Mouse (Mus musculus) lung, embryonic 15.5 days (tissue): ENCODE results near the gene Tmem160. TPM values are rescaled to one million over a fixed set of nuclear protein-coding genes. Genes with fewer than 3 reads are reported as not detected.

Source experiments
- ATAC-seq: fragments of 200-750 bp; cut with Nextera tagmentation; 2 replicates; pipeline ENCODE4 v1.8.0; 2017; ENCODE audit warnings: moderate number of reproducible peaks, borderline replicate concordance; ENCODE audit not compliant: low FRiP score, low TSS enrichment; ENCODE audit errors: extremely low read depth
- H3K27ac ChIP-seq: fragments of 300-500 bp; sonication (generic); 2 replicates; pipeline ENCODE4 v1.5.1; 2015; ENCODE audit warnings: moderate library complexity, mild to moderate bottlenecking, inconsistent platforms
- H3K27me3 ChIP-seq: fragments of 300-500 bp; sonication (generic); 2 replicates; pipeline ENCODE4 v1.6.1; 2015; ENCODE audit warnings: inconsistent platforms
- H3K36me3 ChIP-seq: fragments of 300-500 bp; sonication (generic); 2 replicates; pipeline ENCODE4 v1.6.1; 2015; ENCODE audit warnings: inconsistent platforms
- H3K4me1 ChIP-seq: fragments of 300-500 bp; sonication (generic); 2 replicates; pipeline ENCODE4 v1.6.1; 2015; ENCODE audit warnings: inconsistent platforms
- H3K4me2 ChIP-seq: fragments of 300-500 bp; sonication (generic); 2 replicates; pipeline ENCODE4 v1.6.1; 2015; ENCODE audit warnings: inconsistent platforms, mild to moderate bottlenecking, moderate library complexity
- H3K4me3 ChIP-seq: fragments of 300-500 bp; sonication (generic); 2 replicates; pipeline ENCODE4 v1.5.1; 2015; ENCODE audit warnings: mild to moderate bottlenecking, inconsistent platforms
- H3K9ac ChIP-seq: fragments of 300-500 bp; sonication (generic); 2 replicates; pipeline ENCODE4 v1.6.1; 2015; ENCODE audit warnings: inconsistent platforms
- H3K9me3 ChIP-seq: fragments of 300-500 bp; sonication (generic); 2 replicates; pipeline ENCODE4 v1.6.1; 2016; ENCODE audit warnings: inconsistent platforms
- WGBS: fragments of 180-500 bp; shearing (Covaris S2); methylation state at CpG from one replicate; pipeline ENCODE4 v1.1.7; 2015; 5-methylcytosine and 5-hydroxymethylcytosine counted together
- polyA plus RNA-seq: library from polyadenylated mRNA; unstranded; fragments of >200 nt; fragmentation: Nextera tagmentation; extraction: Ambion mirVana; gene quantifications from 2 replicates; pipeline ENCODE4 v1.2.1, GENCODE M21; 2015

The Tmem160 gene
- polyA plus RNA-seq, result 43.2 and 48.5 TPM in 2 replicates

DNA sequence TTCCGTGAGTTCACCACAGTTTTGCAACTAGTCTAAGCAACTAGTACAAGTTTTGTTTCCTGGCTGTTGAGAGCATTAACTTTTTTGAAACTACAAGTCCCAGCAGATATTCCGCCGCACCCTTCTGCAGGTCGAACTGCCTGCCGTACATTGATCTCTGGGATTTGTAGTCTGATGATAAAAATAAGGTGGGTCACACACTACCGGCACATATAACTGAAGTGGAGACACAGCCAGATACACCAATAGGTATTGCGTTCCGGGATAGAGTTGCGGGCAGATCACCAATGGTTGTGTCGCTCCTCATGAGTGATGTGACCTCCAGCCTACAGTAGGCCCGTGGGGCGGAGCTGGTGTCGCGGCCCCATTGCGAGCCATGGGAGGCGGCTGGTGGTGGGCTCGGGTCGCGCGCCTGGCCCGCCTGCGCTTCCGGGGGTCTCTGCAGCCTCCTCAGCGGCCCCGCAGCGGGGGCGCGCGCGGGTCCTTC lies at the start of gene Tmem160:
TSS of gene Tmem160 (plus strand) at position 193 of the 487 bp plus-strand sequence.
- under 1% methylated on average over 30 of the region's 30 CpGs for WGBS
- Histone ChIP-seq H3K9ac (peak within 1 kb of the TSS; percentile 66), H3K36me3 (no peaks in the 10 kb centered on the region), H3K27ac (0 out of 2 replicates have a peak within 1 kb of the TSS, but pooled peaks have one; percentile 15), H3K4me3 (peak within 1 kb of the TSS; percentile 78), H3K9me3 (no peaks in the 10 kb centered on the region), H3K4me2 (peak within 1 kb of the TSS; percentile 91), H3K27me3 (no peaks in the 10 kb centered on the region), H3K4me1 (peaks cover 9% of the 10 kb centered on the region; the same call in 1 of the 2 replicates)
- peak; percentile 98 for ATAC-seq

DNA sequence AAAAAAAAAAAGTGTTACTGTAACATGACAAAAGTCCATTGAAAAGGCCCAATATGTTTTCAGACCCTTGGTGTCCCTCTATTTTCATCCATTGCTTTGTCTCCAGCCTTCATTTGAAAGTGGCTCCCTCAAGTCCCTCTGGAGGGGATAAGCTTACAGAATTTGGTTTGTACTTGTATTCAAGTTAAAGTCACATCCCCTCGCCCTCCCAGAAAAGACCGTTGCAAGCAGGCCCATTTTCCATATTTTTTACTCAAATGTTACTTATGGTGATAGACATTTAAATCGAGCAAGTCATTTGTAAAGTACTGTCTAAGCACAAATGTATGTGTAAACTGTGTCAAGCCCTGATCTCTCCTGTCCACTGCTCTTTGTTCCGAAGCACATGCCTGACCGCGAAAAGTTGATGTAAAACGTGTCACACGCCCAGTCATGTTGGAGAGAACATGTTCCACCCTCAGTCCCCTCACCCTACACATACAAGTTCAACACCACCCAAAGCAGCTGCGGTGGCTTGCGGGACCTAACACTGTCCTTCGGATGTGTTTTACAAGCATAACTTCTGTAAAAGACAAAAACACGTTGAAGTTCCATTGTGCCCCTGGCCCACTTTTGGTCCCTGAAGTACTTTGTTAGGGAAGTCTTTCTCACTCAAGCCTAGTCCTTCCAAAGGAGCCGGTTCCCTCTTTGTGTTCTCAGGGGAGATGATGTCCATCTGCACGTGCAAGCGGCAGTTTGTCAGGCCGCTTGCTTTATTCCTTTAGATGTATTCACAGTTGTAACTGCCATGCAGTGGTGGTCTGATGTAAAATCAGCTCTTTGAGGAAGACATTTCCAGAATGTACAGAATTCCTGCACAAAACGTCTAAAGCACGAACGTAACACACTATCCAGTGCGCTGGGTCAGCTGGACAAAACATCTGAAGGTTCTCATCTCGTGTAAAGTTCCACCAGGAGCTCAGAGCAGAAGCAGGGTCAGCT lies 49.3 kb upstream of the Tmem160 start:
- H3K9me3 ChIP-seq, result no peaks in the 10 kb centered on the region
- 16% methylated on average over 21 of the region's 21 CpGs for WGBS
- H3K4me1 ChIP-seq, result peaks cover 40% of the 10 kb centered on the region
- no peak for ATAC-seq
- H3K27me3 ChIP-seq, result no peaks in the 10 kb centered on the region
- H3K27ac ChIP-seq, result peak overlapping the region; percentile 100
- no peaks in the 10 kb centered on the region for H3K36me3 ChIP-seq
- peak overlapping the region; percentile 100 for H3K9ac ChIP-seq
- peak overlapping the region; percentile 87 for H3K4me3 ChIP-seq
- peak overlapping the region; percentile 82 for H3K4me2 ChIP-seq

DNA sequence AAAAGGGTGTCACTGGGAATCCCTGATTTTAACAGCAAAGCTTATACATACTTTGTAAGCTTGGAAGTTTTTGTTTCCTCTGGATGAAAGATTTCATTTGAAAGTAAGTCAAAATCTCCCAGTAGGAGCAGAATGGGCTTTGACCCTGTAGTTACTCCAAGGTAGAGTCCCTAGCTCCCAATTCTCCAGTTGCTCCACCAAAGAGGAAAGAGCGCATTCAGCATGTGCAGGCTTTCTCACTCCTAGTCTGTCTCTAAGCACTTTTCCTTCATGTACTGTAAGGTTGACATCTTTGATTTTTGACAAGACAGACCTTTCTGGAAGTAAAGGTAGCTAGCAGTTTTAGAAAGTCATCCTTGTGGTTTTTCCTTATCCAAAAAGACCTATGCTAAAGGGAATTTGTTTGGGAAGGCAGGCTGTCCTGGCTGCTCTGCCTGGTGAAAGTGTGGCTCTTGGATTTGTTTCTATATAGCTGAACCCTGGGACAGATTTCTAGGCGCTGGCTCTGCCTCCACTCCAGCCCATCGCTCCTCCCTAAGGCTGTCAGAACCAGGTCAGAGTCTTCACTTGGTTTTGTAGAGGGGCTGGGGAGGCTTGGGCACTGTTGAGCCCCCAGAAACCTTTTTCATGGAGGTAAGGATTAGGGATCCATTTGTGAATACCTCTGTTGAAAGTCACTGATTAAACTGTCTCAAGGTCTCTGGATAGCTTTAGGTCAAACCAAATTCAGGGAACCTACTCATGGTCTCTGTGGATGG lies 48.1 kb upstream of the Tmem160 start:
- Histone ChIP-seq H3K36me3 (no peaks in the 10 kb centered on the region), H3K27me3 (no peaks in the 10 kb centered on the region), H3K9ac (peak overlapping the region; percentile 41), H3K4me1 (peaks cover 32% of the 10 kb centered on the region), H3K9me3 (no peaks in the 10 kb centered on the region), H3K27ac (peak overlapping the region; percentile 95), H3K4me2 (peak overlapping the region; percentile 48), H3K4me3 (no peak overlapping the region)
- ATAC-seq, result no peak
- WGBS, result 64% methylated on average over 3 of the region's 3 CpGs

DNA sequence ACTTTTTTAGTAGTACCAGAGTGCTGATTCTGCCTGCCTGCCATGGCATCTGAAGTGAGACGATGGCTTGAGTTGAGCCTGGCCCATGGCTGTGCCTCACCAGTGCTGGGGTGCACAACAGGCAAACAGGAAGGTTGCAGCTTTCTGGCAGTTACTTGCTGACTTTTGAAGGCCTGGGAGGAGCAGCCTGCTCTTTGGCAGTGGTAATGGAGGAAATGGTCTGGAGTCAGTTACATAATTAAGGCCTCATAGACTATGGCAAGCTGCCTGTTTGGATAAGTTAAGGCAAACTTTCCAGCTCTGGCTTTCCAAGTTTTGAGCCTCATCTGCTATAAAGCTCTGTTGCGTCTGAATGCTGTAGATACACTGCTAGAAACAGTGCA lies 47.5 kb upstream of the Tmem160 start:
- WGBS, result 22% methylated on average over 2 of the region's 2 CpGs
- Histone ChIP-seq H3K27ac (peak overlapping the region; percentile 95), H3K36me3 (no peaks in the 10 kb centered on the region), H3K9me3 (no peaks in the 10 kb centered on the region), H3K4me3 (peak overlapping the region; percentile 19; the same call in 1 of the 2 replicates), H3K27me3 (no peaks in the 10 kb centered on the region), H3K4me2 (peak overlapping the region; percentile 48), H3K9ac (peak overlapping the region; percentile 41), H3K4me1 (peaks cover 32% of the 10 kb centered on the region)
- peak; percentile 8; the same call in 1 of the 2 replicates for ATAC-seq

DNA sequence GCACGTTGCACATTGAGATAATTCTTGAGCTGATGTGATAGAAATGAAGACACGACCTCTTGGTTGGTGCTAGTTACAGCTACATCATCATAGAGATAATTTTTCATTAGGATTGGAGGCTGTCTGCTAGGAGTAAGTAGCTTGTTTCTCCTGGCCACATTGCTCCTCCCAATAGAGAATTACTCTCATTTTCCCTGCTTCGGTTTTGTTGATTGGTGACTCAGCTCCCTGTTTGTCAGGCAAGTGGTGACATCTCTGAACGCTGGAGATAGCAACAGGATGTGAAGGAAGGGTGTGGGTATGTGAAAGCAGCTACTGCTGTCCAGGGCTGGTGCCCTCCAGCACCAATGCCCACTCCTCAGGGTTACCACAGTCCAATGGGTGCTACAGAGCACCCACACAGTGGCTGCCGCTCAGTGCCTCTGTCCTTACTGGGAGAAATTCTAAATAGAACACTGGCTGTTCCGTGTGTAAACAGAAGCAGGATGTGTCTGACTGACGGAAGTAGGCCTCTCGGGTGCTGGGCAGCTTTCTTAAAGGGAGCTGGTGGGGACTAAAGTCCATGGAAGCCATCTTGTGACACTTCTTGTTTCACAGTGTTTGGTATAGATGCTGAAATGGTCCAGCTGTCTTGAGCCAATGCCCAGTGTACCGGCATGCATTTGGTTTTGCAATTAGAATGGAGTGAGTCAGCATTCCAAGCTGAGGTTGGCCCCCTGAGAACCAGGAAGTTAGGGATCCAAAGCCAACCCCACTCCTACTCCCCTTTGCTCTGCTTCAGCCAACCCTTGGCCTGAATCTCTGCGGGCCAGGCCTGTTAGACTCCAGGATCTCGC lies 46.8 kb upstream of the Tmem160 start:
- peak overlapping the region; percentile 41 for H3K9ac ChIP-seq
- peak overlapping the region; percentile 48 for H3K4me2 ChIP-seq
- H3K9me3 ChIP-seq, result no peaks in the 10 kb centered on the region
- no peaks in the 10 kb centered on the region for H3K27me3 ChIP-seq
- peaks cover 32% of the 10 kb centered on the region for H3K4me1 ChIP-seq
- peak; percentile 82 for ATAC-seq
- peak overlapping the region; percentile 95 for H3K27ac ChIP-seq
- 17% methylated on average over 11 of the region's 11 CpGs for WGBS
- H3K4me3 ChIP-seq, result peak overlapping the region; percentile 19
- H3K36me3 ChIP-seq, result 0 out of 2 replicates have a peak, but pooled peaks cover under 1% of the 10 kb centered on the region

DNA sequence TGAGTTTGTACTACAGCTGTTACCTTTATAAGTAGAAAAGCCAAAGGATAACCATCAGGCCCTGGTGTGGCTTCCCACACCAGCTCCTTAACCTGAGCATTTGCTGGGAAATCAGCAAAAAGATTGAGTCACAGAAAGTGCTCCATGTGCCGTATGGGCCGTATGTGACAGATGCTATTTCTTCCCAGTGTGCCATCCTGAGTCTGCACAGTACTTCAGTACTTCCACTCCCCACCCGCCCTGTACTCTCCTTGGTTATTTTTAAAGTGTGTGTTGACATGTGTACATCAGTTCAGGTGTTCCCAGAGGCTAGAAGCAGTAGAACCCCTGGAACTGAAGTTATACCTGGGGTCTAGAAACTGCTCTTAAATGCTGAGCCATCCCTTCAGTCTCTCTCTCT lies 45.6 kb upstream of the Tmem160 start:
- Histone ChIP-seq H3K9me3 (no peaks in the 10 kb centered on the region), H3K4me2 (no peak overlapping the region), H3K9ac (no peak overlapping the region), H3K36me3 (0 out of 2 replicates have a peak, but pooled peaks cover 7% of the 10 kb centered on the region), H3K27ac (no peak overlapping the region), H3K4me3 (no peak overlapping the region), H3K4me1 (peaks cover 42% of the 10 kb centered on the region), H3K27me3 (no peaks in the 10 kb centered on the region)
- ATAC-seq, result no peak
- WGBS, result 90% methylated on average over 3 of the region's 3 CpGs

DNA sequence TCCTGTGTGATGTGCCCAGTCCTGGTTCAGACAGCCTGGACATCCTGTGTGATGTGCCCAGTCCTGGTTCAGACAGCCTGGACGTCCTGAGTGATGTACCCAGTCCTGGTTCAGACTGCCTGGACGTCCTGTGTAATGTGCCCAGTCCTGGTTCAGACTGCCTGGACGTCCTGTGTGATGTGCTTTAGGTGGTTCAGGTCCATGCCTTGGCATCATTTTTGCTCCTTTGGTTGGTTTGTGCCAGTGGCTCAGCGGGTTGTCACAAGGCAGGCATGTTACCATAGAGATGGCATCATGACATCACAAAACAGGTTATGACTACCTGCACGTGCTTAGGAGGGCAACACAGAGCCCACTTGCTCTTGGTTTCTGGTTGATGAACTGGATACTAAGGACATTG lies 41.5 kb upstream of the Tmem160 start:
- no peaks in the 10 kb centered on the region for H3K9me3 ChIP-seq
- no peak overlapping the region for H3K9ac ChIP-seq
- ATAC-seq, result no peak
- H3K27me3 ChIP-seq, result no peaks in the 10 kb centered on the region
- H3K4me2 ChIP-seq, result no peak overlapping the region
- H3K4me1 ChIP-seq, result peaks cover 30% of the 10 kb centered on the region
- H3K27ac ChIP-seq, result no peak overlapping the region
- WGBS, result 88% methylated on average over 5 of the region's 5 CpGs
- no peak overlapping the region for H3K4me3 ChIP-seq
- 0 out of 2 replicates have a peak, but pooled peaks cover 10% of the 10 kb centered on the region for H3K36me3 ChIP-seq

DNA sequence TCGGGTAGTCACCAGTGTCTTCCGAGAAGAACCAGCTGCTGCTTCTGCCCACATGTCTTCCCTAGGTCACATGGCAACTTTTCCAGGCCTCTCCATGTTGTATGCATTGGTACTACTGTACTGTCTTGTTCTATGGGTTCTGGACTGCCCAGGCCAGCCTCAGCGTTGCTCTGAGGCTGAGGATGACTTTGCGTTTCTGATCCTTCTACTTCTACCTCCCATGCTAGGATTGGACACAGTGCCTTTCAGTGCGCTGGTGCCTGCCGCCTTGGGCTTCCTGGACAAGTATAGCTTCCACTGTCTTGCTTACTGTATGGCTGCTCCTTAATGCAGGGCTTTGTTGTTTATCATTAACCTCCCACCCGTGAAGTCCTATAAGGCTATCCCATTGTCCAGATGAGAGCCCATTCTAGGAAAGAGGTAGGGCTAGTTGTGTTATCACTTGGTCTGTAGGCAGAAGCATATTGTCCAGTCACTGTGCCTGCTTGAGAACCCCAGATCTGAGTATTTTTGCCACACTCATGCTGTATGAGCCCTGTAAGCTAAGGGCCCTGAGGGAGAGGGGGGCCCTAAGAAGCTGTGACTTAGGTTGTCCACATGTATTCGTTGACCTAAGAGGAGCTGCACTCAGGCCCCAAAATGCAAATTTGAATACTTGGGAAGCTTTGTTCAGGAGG lies 40.2 kb upstream of the Tmem160 start:
- no peak overlapping the region for H3K9ac ChIP-seq
- WGBS, result 75% methylated on average over 8 of the region's 8 CpGs
- no peak overlapping the region for H3K4me3 ChIP-seq
- H3K27me3 ChIP-seq, result no peaks in the 10 kb centered on the region
- peak overlapping the region; percentile 44 for H3K27ac ChIP-seq
- H3K9me3 ChIP-seq, result no peaks in the 10 kb centered on the region
- ATAC-seq, result peak; percentile 29; the same call in 1 of the 2 replicates
- H3K4me1 ChIP-seq, result peaks cover 29% of the 10 kb centered on the region
- H3K36me3 ChIP-seq, result peaks cover 23% of the 10 kb centered on the region
- no peak overlapping the region for H3K4me2 ChIP-seq

DNA sequence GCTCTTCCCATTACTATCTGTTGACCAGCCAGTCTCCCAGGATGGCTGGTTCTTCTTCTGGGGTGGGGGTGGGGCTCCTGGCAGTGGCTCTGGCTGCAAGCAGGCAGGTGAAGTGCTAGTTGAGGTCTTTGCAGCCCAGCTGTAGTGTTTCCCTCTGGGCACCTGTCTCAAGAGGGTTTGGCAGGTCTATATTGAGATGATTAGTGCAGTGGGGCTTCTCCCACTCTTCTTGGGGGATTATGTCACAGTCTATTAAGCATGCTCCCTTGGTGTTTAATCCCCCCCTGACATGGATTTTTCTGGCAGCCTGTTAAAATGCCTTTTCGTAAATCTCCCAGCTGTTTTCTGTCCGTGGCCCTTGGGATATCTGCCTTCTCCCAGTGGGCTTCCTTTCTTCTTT lies 39.6 kb upstream of the Tmem160 start:
- peaks cover 30% of the 10 kb centered on the region for H3K4me1 ChIP-seq
- no peak overlapping the region for H3K4me2 ChIP-seq
- 0 out of 2 replicates have a peak, but pooled peaks have one; percentile 41 for ATAC-seq
- H3K27me3 ChIP-seq, result no peaks in the 10 kb centered on the region
- no peak overlapping the region for H3K4me3 ChIP-seq
- WGBS, result 52% methylated on average over 2 of the region's 2 CpGs
- no peaks in the 10 kb centered on the region for H3K9me3 ChIP-seq
- H3K9ac ChIP-seq, result no peak overlapping the region
- peaks cover 28% of the 10 kb centered on the region for H3K36me3 ChIP-seq
- peak overlapping the region; percentile 44; the same call in 1 of the 2 replicates for H3K27ac ChIP-seq

DNA sequence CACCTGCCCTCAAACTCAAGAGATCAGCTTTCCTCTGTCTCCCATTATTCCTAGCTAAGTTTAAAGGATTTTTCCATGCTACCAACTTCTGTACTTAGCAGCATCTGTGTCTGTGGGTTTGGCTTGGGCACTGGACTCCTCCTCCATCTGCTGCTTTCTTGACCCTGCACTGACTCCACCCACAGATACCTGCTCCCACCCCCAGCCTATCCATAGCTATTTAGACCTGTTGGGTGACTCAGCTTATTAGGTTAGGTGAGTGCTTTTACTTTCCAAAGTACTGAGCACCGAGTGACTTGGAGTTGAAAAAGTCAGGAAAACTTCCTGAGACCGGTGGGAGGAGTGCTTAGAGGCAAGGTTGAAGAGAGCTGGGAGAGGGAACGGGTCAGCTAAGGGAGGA lies 37.2 kb upstream of the Tmem160 start:
- Histone ChIP-seq H3K27ac (peak overlapping the region; percentile 37; the same call in 1 of the 2 replicates), H3K4me3 (no peak overlapping the region), H3K36me3 (peaks cover 52% of the 10 kb centered on the region), H3K9me3 (no peaks in the 10 kb centered on the region), H3K9ac (no peak overlapping the region), H3K4me1 (peaks cover 30% of the 10 kb centered on the region), H3K4me2 (no peak overlapping the region), H3K27me3 (no peaks in the 10 kb centered on the region)
- ATAC-seq, result no peak
- 64% methylated on average over 3 of the region's 3 CpGs for WGBS
